Mouse (Mus musculus) lung, postnatal 0 days (tissue): ENCODE measurements around the gene Prdm16. TPM values are rescaled to one million over a fixed set of nuclear protein-coding genes. Genes with fewer than 3 reads are reported as not detected.
A peak's percentile ranks its signal among the peaks of the same experiment; 100 is the strongest.

Experiments
- ATAC-seq: fragments of 200-750 bp; cut with Nextera tagmentation; 2 replicates; pipeline ENCODE4 v1.8.0; 2017; ENCODE audit warnings: moderate library complexity
- DNase-seq: peaks from one replicate; pipeline ENCODE4 v3.0.0-alpha.2; 2016; ENCODE audit warnings: low spot score
- H3K27ac ChIP-seq: fragments of 300-500 bp; sonication (generic); 2 replicates; pipeline ENCODE4 v1.5.1; 2014; ENCODE audit warnings: antibody characterized with exemption, mild to moderate bottlenecking, low read length, mixed read lengths
- H3K27me3 ChIP-seq: fragments of 300-500 bp; sonication (generic); replicated peaks from 2 replicates; pipeline ENCODE4 v1.6.1; 2014; ENCODE audit warnings: low read length, mixed read lengths; ENCODE audit not compliant: insufficient read depth
- H3K36me3 ChIP-seq: fragments of 300-500 bp; sonication (generic); 2 replicates; pipeline ENCODE4 v1.6.1; 2014; ENCODE audit warnings: low read length, mixed read lengths; ENCODE audit not compliant: insufficient read depth
- H3K4me1 ChIP-seq: fragments of 300-500 bp; sonication (generic); 2 replicates; pipeline ENCODE4 v1.6.1; 2014; ENCODE audit warnings: antibody characterized with exemption, low read depth, low read length, mixed read lengths; ENCODE audit not compliant: insufficient read depth
- H3K4me2 ChIP-seq: fragments of 300-500 bp; sonication (generic); replicated peaks from 2 replicates; pipeline ENCODE4 v1.6.1; 2014; ENCODE audit warnings: low read depth, mild to moderate bottlenecking, low read length, moderate library complexity, mixed read lengths
- H3K4me3 ChIP-seq: fragments of 300-500 bp; sonication (generic); 2 replicates; pipeline ENCODE4 v1.5.1; 2014; ENCODE audit warnings: low read depth, low read length
- H3K9ac ChIP-seq: fragments of 300-500 bp; sonication (generic); replicated peaks from 2 replicates; pipeline ENCODE4 v1.6.1; 2014; ENCODE audit warnings: low read depth, mild to moderate bottlenecking
- H3K9me3 ChIP-seq: fragments of 300-500 bp; sonication (generic); 2 replicates; pipeline ENCODE4 v1.6.1; 2016; ENCODE audit warnings: low read length, mixed read lengths
- CTCF ChIP-seq: IDR thresholded peaks from 2 replicates; pipeline ENCODE4 v1.5.1; 2016; ENCODE audit warnings: antibody characterized with exemption, mild to moderate bottlenecking
- EP300 ChIP-seq: IDR thresholded peaks from 2 replicates; pipeline ENCODE4 v1.6.1; 2016; ENCODE audit warnings: antibody characterized with exemption, mild to moderate bottlenecking, control low read depth
- WGBS: fragments of 180-500 bp; shearing (Covaris S2); extraction: QIAGEN DNeasy Blood & Tissue Kit; methylation state at CpG from one replicate; pipeline ENCODE4 v1.1.7; 2014; 5-methylcytosine and 5-hydroxymethylcytosine counted together
- polyA plus RNA-seq: library from polyadenylated mRNA; unstranded; fragments of >200 nt; fragmentation: Nextera tagmentation; extraction: Ambion mirVana; gene quantifications from 2 replicates; pipeline ENCODE4 v1.2.1, GENCODE M21; 2015

The Prdm16 gene
- polyA plus RNA-seq, 1 experiment from 2014 or later: 15.2 TPM

DNA sequence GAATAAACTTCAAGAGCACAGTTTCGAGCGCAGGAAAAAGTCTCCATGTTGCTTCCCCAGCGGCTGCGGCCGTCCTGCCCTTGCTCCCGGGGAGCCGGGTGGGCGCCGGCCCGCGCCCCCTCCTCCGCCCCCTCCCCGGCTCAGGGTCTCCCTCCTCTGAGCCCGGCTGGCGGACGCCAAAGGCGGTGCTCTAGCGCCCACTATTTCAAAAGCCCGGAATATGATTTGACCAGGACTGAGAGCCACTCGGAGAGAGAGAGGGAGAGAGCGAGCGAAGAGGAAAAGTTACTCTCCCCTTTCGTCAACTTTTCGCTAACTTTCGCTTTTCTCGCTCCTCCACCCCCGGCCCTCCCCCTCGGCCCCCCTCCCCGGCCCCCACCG lies 630 bp downstream of the Prdm16 start:
- peak overlapping the region; percentile 79 for H3K4me3 ChIP-seq
- peak; percentile 48 for ATAC-seq
- TF ChIP-seq CTCF (peak; percentile 60), EP300 (no peak)
- peak overlapping the region; percentile 68 for H3K9ac ChIP-seq
- peak; percentile 89 for DNase-seq
- peak overlapping the region; percentile 97 for H3K4me2 ChIP-seq
- H3K27ac ChIP-seq: peak overlapping the region; percentile 95
- WGBS: 0% methylated on average over 8 of the region's 30 CpGs
- 0 out of 2 replicates have a peak, but pooled peaks cover 2% of the 10 kb centered on the region for H3K4me1 ChIP-seq
- H3K36me3 ChIP-seq: no peaks in the 10 kb centered on the region
- peaks cover 50% of the 10 kb centered on the region for H3K27me3 ChIP-seq
- no peaks in the 10 kb centered on the region for H3K9me3 ChIP-seq

GRCm38 (mm10) chr4:154635241-154636052 lies 1.2 kb downstream of the Prdm16 start:
- no peaks in the 10 kb centered on the region for H3K9me3 ChIP-seq
- H3K27me3 ChIP-seq: peaks cover 50% of the 10 kb centered on the region
- ATAC-seq: peak; percentile 41
- peak overlapping the region; percentile 68 for H3K9ac ChIP-seq
- H3K27ac ChIP-seq: peak overlapping the region; percentile 95
- H3K36me3 ChIP-seq: no peaks in the 10 kb centered on the region
- no peak for TF ChIP-seq EP300
- H3K4me3 ChIP-seq: peak overlapping the region; percentile 79
- 1% methylated on average over 68 of the region's 94 CpGs for WGBS
- DNase-seq: peak; percentile 58
- 0 out of 2 replicates have a peak, but pooled peaks cover 2% of the 10 kb centered on the region for H3K4me1 ChIP-seq
- peak overlapping the region; percentile 97 for H3K4me2 ChIP-seq

DNA sequence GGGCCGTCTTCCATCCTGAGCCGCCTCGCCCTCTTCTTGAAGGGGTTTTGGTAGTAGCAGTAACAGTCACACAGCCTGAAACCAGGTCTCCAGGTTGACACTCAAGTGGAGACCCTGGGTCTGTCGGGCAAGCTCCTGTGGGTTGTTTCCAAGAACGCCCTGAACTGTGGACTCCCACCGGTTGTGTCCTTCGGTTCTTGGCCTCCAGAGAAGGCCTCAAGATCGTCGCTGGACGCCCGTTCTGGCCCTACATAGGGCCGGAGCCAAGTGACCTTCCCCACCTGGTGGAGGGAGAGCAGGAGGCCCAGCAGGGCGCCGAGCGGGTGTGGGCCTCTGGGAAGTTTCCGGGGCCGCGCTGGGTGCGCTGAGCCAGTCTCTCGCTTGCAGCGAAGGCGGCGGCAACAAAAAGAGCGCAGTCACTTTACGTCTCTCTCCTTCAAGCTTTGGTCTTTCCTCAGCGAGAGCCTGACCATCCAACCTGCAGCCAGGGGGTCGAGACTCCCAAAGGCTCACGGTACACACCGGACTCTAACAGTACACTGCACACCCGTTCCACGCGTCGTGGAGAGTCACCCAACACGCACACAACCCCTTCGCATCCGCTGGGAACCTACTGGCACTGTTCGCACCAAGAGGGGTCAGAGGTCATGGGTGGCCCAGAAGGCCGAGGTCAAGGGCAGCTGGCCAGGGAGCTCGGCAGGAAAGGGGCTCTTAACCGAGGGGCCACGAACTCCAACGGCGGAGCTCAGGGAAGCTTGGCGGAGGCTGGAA lies 2.0 kb downstream of the Prdm16 start:
- peak overlapping the region; percentile 97 for H3K4me2 ChIP-seq
- H3K4me1 ChIP-seq: 0 out of 2 replicates have a peak, but pooled peaks cover 2% of the 10 kb centered on the region
- H3K27ac ChIP-seq: peak overlapping the region; percentile 95
- DNase-seq (no peak), ATAC-seq (no peak)
- WGBS: 14% methylated on average over 44 of the region's 44 CpGs
- H3K4me3 ChIP-seq: peak overlapping the region; percentile 79
- H3K9ac ChIP-seq: peak overlapping the region; percentile 68
- TF ChIP-seq CTCF: no peak
- no peak for TF ChIP-seq EP300
- no peaks in the 10 kb centered on the region for H3K36me3 ChIP-seq
- H3K9me3 ChIP-seq: no peaks in the 10 kb centered on the region
- H3K27me3 ChIP-seq: peaks cover 49% of the 10 kb centered on the region

DNA sequence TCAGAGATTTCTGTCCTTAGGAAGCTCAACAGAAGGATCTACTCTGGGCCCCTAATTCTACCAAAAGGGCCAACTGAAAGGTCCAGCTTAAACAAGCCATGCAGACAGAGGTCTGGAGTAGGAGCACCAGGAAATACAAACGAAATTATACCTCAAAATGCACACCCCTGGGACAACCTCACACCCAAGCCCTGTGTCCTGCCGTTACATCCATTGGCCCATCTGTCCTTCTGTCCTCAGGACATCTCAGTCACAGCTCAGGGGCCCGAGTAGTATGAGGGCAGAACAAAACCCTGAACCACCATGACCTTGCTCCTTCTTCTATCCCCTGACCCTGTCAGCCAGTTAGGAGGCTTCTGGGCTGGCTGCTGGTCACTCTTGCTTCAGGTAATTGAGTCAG lies 2.7 kb downstream of the Prdm16 start:
- Histone ChIP-seq H3K9me3 (no peaks in the 10 kb centered on the region), H3K27ac (peak overlapping the region; percentile 95; the same call in 1 of the 2 replicates), H3K4me3 (peak overlapping the region; percentile 79), H3K36me3 (no peaks in the 10 kb centered on the region), H3K9ac (peak overlapping the region; percentile 68; the same call in 1 of the 2 replicates), H3K27me3 (peaks cover 42% of the 10 kb centered on the region), H3K4me1 (peaks cover 2% of the 10 kb centered on the region; the same call in 1 of the 2 replicates), H3K4me2 (peak overlapping the region; percentile 97)
- no peak for TF ChIP-seq CTCF
- no peak for TF ChIP-seq EP300
- ATAC-seq (no peak), DNase-seq (no peak)
- WGBS: 35% methylated on average over 3 of the region's 3 CpGs

DNA sequence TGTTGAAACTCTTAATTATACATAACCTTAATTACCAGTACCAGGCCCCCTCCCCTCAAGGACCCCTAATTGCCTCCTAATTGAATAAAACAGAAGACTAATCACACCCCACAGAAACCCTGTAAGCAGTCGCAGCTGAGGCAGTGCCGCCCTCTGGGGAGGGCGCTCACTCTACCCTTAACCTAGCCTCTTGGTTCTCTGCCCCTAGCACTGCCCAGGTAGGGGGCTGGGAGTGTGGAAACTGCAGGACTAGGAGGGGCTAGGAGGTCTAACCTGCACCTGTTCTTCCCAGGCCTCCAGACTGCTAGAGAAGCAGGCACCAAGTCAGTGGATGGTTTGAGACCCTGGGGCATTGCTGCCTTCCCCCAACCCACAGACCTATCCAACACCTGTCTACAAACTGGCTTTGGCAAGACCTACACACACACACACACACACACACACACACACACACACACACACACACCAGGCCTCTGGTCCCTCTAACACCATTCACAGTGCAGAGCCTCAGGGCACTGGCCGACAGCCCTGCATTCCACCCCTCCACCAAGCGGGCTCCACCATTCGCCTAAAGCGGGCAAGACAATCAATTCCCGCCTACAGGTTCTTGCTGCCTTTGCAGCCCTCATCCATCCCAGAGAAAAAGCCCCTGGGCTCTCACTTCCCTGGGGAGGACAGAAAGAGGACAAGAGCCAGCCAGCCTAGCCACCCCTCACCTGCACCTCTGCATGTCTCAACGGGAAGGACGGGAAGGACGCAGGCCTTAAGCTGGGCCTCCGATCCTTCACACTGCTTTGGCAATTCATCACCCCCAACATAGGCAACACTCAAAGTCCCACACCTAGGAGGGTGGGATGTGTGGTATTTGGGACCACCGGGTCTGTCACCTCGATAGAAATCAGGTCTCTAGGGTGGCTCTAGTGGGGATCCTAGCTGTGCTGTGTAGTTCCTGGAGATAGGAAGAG lies 3.6 kb downstream of the Prdm16 start:
- WGBS: 40% methylated on average over 14 of the region's 14 CpGs
- no peak for TF ChIP-seq CTCF
- TF ChIP-seq EP300: no peak
- Histone ChIP-seq H3K27me3 (peaks cover 37% of the 10 kb centered on the region), H3K36me3 (no peaks in the 10 kb centered on the region), H3K4me1 (peaks cover 7% of the 10 kb centered on the region; the same call in 1 of the 2 replicates), H3K9ac (peak overlapping the region; percentile 68; the same call in 1 of the 2 replicates), H3K4me3 (peak overlapping the region; percentile 21; the same call in 1 of the 2 replicates), H3K9me3 (no peaks in the 10 kb centered on the region), H3K27ac (peak overlapping the region; percentile 22; the same call in 1 of the 2 replicates), H3K4me2 (peak overlapping the region; percentile 97)
- ATAC-seq (no peak), DNase-seq (no peak)
